Mouse (Mus musculus) olfactory bulb, adult 2 months (tissue): Measurements from ENCODE around the gene Map3k1.

Experiments
- CTCF ChIP-seq: fragments of 200-500 bp; IDR thresholded peaks from 2 replicates; pipeline ENCODE4 v1.5.1; 2012; ENCODE audit warnings: low read depth, mild to moderate bottlenecking, low read length, moderate library complexity; ENCODE audit not compliant: insufficient read depth
- POLR2A ChIP-seq: fragments of 200-500 bp; IDR thresholded peaks from 2 replicates; pipeline ENCODE4 v1.6.1; 2012; ENCODE audit warnings: mild to moderate bottlenecking, low read depth, low read length, moderate library complexity; ENCODE audit not compliant: insufficient read depth

GRCm38 (mm10) chr13:111724811-111725164, 84.0 kb downstream of the Map3k1 start:
- TF ChIP-seq CTCF (no peak), POLR2A (no peak)
